Mouse (Mus musculus): ENCODE data around the gene Cdk5.

Gene Cdk5

GRCm38 (mm10) chr5:24423129-24424003 is at the start of gene Cdk5, which contains the start of gene Slc4a2:
Cdk5 (minus strand) TSS chr5:24423530.
Slc4a2 (plus strand) TSS chr5:24423837.
- DNase-seq (ENCODE audit: low read depth), result peak; percentile 100

- no peak for DNase-seq (ENCODE audit: low read depth)
Measured at GRCm38 (mm10) chr5:24470600-24470999, 47.3 kb upstream of the Cdk5 start.

GRCm38 (mm10) chr5:24466762-24467161 is 43.4 kb upstream of the Cdk5 start:
- no peak for DNase-seq (ENCODE audit: low read depth)

GRCm38 (mm10) chr5:24455613-24456012 is 32.3 kb upstream of the Cdk5 start:
- DNase-seq (ENCODE audit: low read depth), result no peak

GRCm38 (mm10) chr5:24455076-24455475 is 31.7 kb upstream of the Cdk5 start:
- no peak for DNase-seq (ENCODE audit: low read depth)

- DNase-seq (ENCODE audit: low read depth), result no peak
Measured at GRCm38 (mm10) chr5:24453985-24454303, 30.6 kb upstream of the Cdk5 start.

- no peak for DNase-seq (ENCODE audit: low read depth)
Measured at GRCm38 (mm10) chr5:24453283-24453984, 30.1 kb upstream of the Cdk5 start.

GRCm38 (mm10) chr5:24452691-24453233 is 29.4 kb upstream of the Cdk5 start:
- no peak for DNase-seq (ENCODE audit: low read depth)

GRCm38 (mm10) chr5:24452030-24452690 is 28.8 kb upstream of the Cdk5 start, which contains the start of gene Agap3:
Agap3 (plus strand) TSS chr5:24452177.
- no peak for DNase-seq (ENCODE audit: low read depth)

- peak; percentile 62 for DNase-seq (ENCODE audit: low read depth)
Measured at GRCm38 (mm10) chr5:24451264-24452029, 28.1 kb upstream of the Cdk5 start.

GRCm38 (mm10) chr5:24447624-24448298 is 24.4 kb upstream of the Cdk5 start, which contains the start of gene Tmub1:
Tmub1 (minus strand) TSS chr5:24447854.
- DNase-seq (ENCODE audit: low read depth), result no peak

GRCm38 (mm10) chr5:24446630-24447029 is 23.3 kb upstream of the Cdk5 start:
- DNase-seq (ENCODE audit: low read depth), result no peak

GRCm38 (mm10) chr5:24445428-24446080 is 22.2 kb upstream of the Cdk5 start:
- no peak for DNase-seq (ENCODE audit: low read depth)

GRCm38 (mm10) chr5:24444746-24445427 is 21.6 kb upstream of the Cdk5 start, which contains the start of gene Fastk:
Fastk (minus strand) TSS chr5:24445287.
- DNase-seq (ENCODE audit: low read depth), result no peak

GRCm38 (mm10) chr5:24443927-24444326 is 20.6 kb upstream of the Cdk5 start:
- DNase-seq (ENCODE audit: low read depth), result no peak

GRCm38 (mm10) chr5:24443204-24443603 is 19.9 kb upstream of the Cdk5 start:
- no peak for DNase-seq (ENCODE audit: low read depth)

GRCm38 (mm10) chr5:24442029-24442428 is 18.7 kb upstream of the Cdk5 start:
- DNase-seq (ENCODE audit: low read depth), result no peak

GRCm38 (mm10) chr5:24441187-24441586 is 17.9 kb upstream of the Cdk5 start:
- no peak for DNase-seq (ENCODE audit: low read depth)

GRCm38 (mm10) chr5:24433993-24434392 is 10.7 kb upstream of the Cdk5 start:
- DNase-seq (ENCODE audit: low read depth), result no peak

- DNase-seq (ENCODE audit: low read depth), result no peak
Measured at GRCm38 (mm10) chr5:24428596-24428995, 5.3 kb upstream of the Cdk5 start.

Data from fibroblast of lung, adult 2 months (primary cell).